Mouse (Mus musculus) hindbrain, embryonic 11.5 days (tissue): ENCODE results near the gene Lancl1. TPM values are rescaled to one million over a fixed set of nuclear protein-coding genes. Genes with fewer than 3 reads are reported as not detected.

ENCODE experiments used
- ATAC-seq: fragments of 200-750 bp; cut with Nextera tagmentation; 2 replicates; pipeline ENCODE4 v1.8.0; 2017; ENCODE audit warnings: mild to moderate bottlenecking, moderate TSS enrichment, moderate library complexity; ENCODE audit not compliant: low FRiP score
- DNase-seq: peaks from one replicate; pipeline ENCODE4 v3.0.0-alpha.2; 2015; ENCODE audit warnings: low spot score
- H3K27ac ChIP-seq: fragments of 300-500 bp; sonication (generic); 2 replicates; pipeline ENCODE4 v1.5.1; 2014; ENCODE audit warnings: mild to moderate bottlenecking, low read depth, low read length
- H3K27me3 ChIP-seq: fragments of 300-500 bp; sonication (generic); 2 replicates; pipeline ENCODE4 v1.6.1; 2014; ENCODE audit warnings: mild to moderate bottlenecking, low read length, moderate library complexity, mixed read lengths; ENCODE audit not compliant: control insufficient read depth, insufficient read depth
- H3K36me3 ChIP-seq: fragments of 300-500 bp; sonication (generic); 2 replicates; pipeline ENCODE4 v1.6.1; 2014; ENCODE audit warnings: mild to moderate bottlenecking, low read length, moderate library complexity, mixed read lengths; ENCODE audit not compliant: control insufficient read depth, insufficient read depth
- H3K4me1 ChIP-seq: fragments of 300-500 bp; sonication (generic); replicated peaks from 2 replicates; pipeline ENCODE4 v1.6.1; 2014; ENCODE audit warnings: low read length, mixed read lengths; ENCODE audit not compliant: control insufficient read depth, insufficient read depth
- H3K4me2 ChIP-seq: fragments of 300-500 bp; sonication (generic); replicated peaks from 2 replicates; pipeline ENCODE4 v1.6.1; 2014; ENCODE audit warnings: mild to moderate bottlenecking, low read depth, low read length
- H3K4me3 ChIP-seq: fragments of 300-500 bp; sonication (generic); 2 replicates; pipeline ENCODE4 v1.5.1; 2014; ENCODE audit warnings: low read depth, low read length
- H3K9ac ChIP-seq: fragments of 300-500 bp; sonication (generic); 2 replicates; pipeline ENCODE4 v1.6.1; 2014; ENCODE audit warnings: low read depth, low read length
- H3K9me3 ChIP-seq: fragments of 300-500 bp; sonication (generic); 2 replicates; pipeline ENCODE4 v1.6.1; 2016; ENCODE audit warnings: low read length; ENCODE audit not compliant: control insufficient read depth
- WGBS: fragments of 180-500 bp; shearing (Covaris S2); extraction: QIAGEN DNeasy Blood & Tissue Kit; methylation state at CpG from one replicate; pipeline ENCODE4 v1.1.7; 2014; 5-methylcytosine and 5-hydroxymethylcytosine counted together
- polyA plus RNA-seq: library from polyadenylated mRNA; unstranded; fragments of >200 nt; fragmentation: Nextera tagmentation; extraction: Ambion mirVana; gene quantifications from 2 replicates; pipeline ENCODE4 v1.2.1, GENCODE M21; 2014

Gene Lancl1
- polyA plus RNA-seq, 1 experiment from 2014 or later = 99.4 TPM

DNA sequence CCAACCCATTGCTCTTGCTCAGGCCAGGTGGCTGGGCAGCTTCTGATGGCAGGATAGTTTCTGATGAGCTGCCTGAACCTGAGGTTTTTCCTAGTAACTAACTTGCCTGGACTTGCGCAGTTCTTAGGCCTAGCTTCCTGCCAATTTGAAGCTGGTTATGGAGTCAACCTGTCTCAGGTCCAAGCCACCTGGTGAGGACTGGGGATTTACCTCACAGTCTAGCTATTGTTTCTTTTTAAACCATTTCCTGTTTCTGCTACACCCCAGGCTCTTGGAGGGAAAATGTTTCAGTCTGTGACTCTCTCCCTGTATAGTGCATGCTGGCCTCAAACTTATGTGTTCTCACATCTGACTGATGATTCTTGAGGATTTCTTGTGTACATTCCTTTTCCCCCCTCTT, 58.5 kb downstream of the Lancl1 start:
- WGBS = 91% methylated on average over 1 of the region's 1 CpGs

GRCm38 (mm10) chr1:66975456-66975855, 63.2 kb downstream of the Lancl1 start:
- Histone ChIP-seq H3K9me3 (no peaks in the 10 kb centered on the region), H3K27me3 (no peaks in the 10 kb centered on the region), H3K4me2 (no peak overlapping the region), H3K4me1 (no peaks in the 10 kb centered on the region), H3K27ac (no peak overlapping the region), H3K4me3 (no peak overlapping the region), H3K9ac (no peak overlapping the region), H3K36me3 (no peaks in the 10 kb centered on the region)
- WGBS = 93% methylated on average over 2 of the region's 2 CpGs
- DNase-seq = no peak
- ATAC-seq = no peak

More for the DNA sequence above, 58.5 kb downstream of the Lancl1 start:
- H3K4me1 ChIP-seq = no peaks in the 10 kb centered on the region
- no peaks in the 10 kb centered on the region for H3K27me3 ChIP-seq
- no peaks in the 10 kb centered on the region for H3K36me3 ChIP-seq
- no peak overlapping the region for H3K4me2 ChIP-seq
- DNase-seq (no peak), ATAC-seq (no peak)
- H3K27ac ChIP-seq = no peak overlapping the region
- no peak overlapping the region for H3K4me3 ChIP-seq
- no peak overlapping the region for H3K9ac ChIP-seq
- no peaks in the 10 kb centered on the region for H3K9me3 ChIP-seq

- Histone ChIP-seq H3K4me1 (no peaks in the 10 kb centered on the region), H3K36me3 (no peaks in the 10 kb centered on the region), H3K27ac (no peak overlapping the region), H3K9me3 (no peaks in the 10 kb centered on the region), H3K27me3 (no peaks in the 10 kb centered on the region), H3K4me2 (no peak overlapping the region), H3K9ac (no peak overlapping the region), H3K4me3 (no peak overlapping the region)
- WGBS = 88% methylated on average over 4 of the region's 4 CpGs
- no peak for ATAC-seq
- DNase-seq = no peak
Observed at GRCm38 (mm10) chr1:66964857-66965256, 73.8 kb downstream of the Lancl1 start.

GRCm38 (mm10) chr1:66960536-66961243, 78.0 kb downstream of the Lancl1 start:
- 49% methylated on average over 8 of the region's 8 CpGs for WGBS
- H3K27ac ChIP-seq = no peak overlapping the region

DNA sequence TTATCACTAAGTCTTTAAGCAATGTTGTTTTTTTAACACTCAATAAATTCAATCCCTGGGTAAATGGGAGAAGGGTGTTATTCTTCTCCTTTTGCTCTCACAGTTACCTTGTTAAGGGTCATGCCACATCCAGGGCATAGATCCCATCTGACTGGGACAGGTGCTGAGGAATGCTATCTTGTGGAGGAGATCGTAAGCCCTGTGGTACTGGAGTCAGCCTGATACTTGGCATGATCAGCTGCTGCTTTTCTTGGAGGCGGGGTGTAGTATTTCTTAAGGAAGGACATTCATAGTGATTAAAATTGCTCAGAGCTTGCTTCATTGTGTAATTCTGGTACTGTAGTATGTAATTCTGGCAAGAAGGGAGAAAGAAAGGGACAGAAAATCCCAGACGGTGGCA, 81.3 kb downstream of the Lancl1 start:
- no peak for DNase-seq
- Histone ChIP-seq H3K27ac (no peak overlapping the region), H3K4me2 (no peak overlapping the region), H3K27me3 (no peaks in the 10 kb centered on the region), H3K4me3 (no peak overlapping the region), H3K9me3 (no peaks in the 10 kb centered on the region), H3K9ac (no peak overlapping the region), H3K4me1 (no peaks in the 10 kb centered on the region), H3K36me3 (no peaks in the 10 kb centered on the region)
- no peak for ATAC-seq
- 87% methylated on average over 3 of the region's 3 CpGs for WGBS

More at GRCm38 (mm10) chr1:66960536-66961243, 78.0 kb downstream of the Lancl1 start:
- Histone ChIP-seq H3K36me3 (no peaks in the 10 kb centered on the region), H3K27me3 (no peaks in the 10 kb centered on the region), H3K9me3 (no peaks in the 10 kb centered on the region), H3K9ac (no peak overlapping the region), H3K4me3 (no peak overlapping the region), H3K4me2 (no peak overlapping the region), H3K4me1 (no peaks in the 10 kb centered on the region)
- DNase-seq = no peak
- ATAC-seq = no peak

- no peak overlapping the region for H3K4me3 ChIP-seq
- H3K9ac ChIP-seq = no peak overlapping the region
- no peaks in the 10 kb centered on the region for H3K4me1 ChIP-seq
- H3K9me3 ChIP-seq = no peaks in the 10 kb centered on the region
- H3K36me3 ChIP-seq = no peaks in the 10 kb centered on the region
- no peak overlapping the region for H3K4me2 ChIP-seq
- ATAC-seq (no peak), DNase-seq (no peak)
- no peak overlapping the region for H3K27ac ChIP-seq
- 85% methylated on average over 3 of the region's 3 CpGs for WGBS
- no peaks in the 10 kb centered on the region for H3K27me3 ChIP-seq
Observed at GRCm38 (mm10) chr1:66951086-66951485, 87.6 kb downstream of the Lancl1 start.

Other genes with a start within 250 kb of the Lancl1 start
- gene Kansl1l, start 221.3 kb downstream of the Lancl1 start, polyA plus RNA-seq = 11.8 and 16.7 TPM in 2 replicates
- gene Acadl, start 175.6 kb downstream of the Lancl1 start, polyA plus RNA-seq = 60.3 and 62.0 TPM in 2 replicates
- 9.6 and 14.5 TPM in 2 replicates for gene Myl1, start 93.5 kb downstream of the Lancl1 start, polyA plus RNA-seq
- 0.14 TPM in 1 of 2 replicates, not detected in the other for gene Cps1, start 84.2 kb upstream of the Lancl1 start, polyA plus RNA-seq